Mouse (Mus musculus) limb, embryonic 10.5 days (tissue): ENCODE data around the gene Vav2. TPM values are rescaled to one million over a fixed set of nuclear protein-coding genes. Genes with fewer than 3 reads are reported as not detected.

Experiments
- DNase-seq: peaks from one replicate; pipeline ENCODE4 v3.0.0-alpha.2; 2017; ENCODE audit warnings: low spot score
- H3K27ac ChIP-seq: fragments of 300-500 bp; sonication (generic); 2 replicates; pipeline ENCODE4 v1.5.1; 2016; ENCODE audit warnings: mild to moderate bottlenecking
- H3K27me3 ChIP-seq: fragments of 300-500 bp; sonication (generic); 2 replicates; pipeline ENCODE4 v1.6.1; 2016; ENCODE audit warnings: low read depth, mild to moderate bottlenecking; ENCODE audit not compliant: poor library complexity, severe bottlenecking
- H3K36me3 ChIP-seq: fragments of 300-500 bp; sonication (generic); 2 replicates; pipeline ENCODE4 v1.6.1; 2016; ENCODE audit warnings: mild to moderate bottlenecking, moderate library complexity
- H3K4me1 ChIP-seq: fragments of 300-500 bp; sonication (generic); 2 replicates; pipeline ENCODE4 v1.6.1; 2016
- H3K4me3 ChIP-seq: fragments of 300-500 bp; sonication (generic); 2 replicates; pipeline ENCODE4 v1.5.1; 2016; ENCODE audit warnings: mild to moderate bottlenecking, moderate library complexity
- H3K9me3 ChIP-seq: fragments of 300-500 bp; sonication (generic); replicated peaks from 2 replicates; pipeline ENCODE4 v1.6.1; 2016; ENCODE audit warnings: mild to moderate bottlenecking
- WGBS: fragments of 180-500 bp; shearing (Covaris S2); methylation state at CpG from one replicate; pipeline ENCODE4 v1.1.7; 2016; 5-methylcytosine and 5-hydroxymethylcytosine counted together
- microRNA-seq: library from miRNA; unstranded; fragments of <30 nt; microRNA quantifications from one replicate; pipeline ENCODE4, GENCODE M21; 2017
- polyA plus RNA-seq: library from polyadenylated mRNA; unstranded; fragments of >200 nt; fragmentation: Nextera tagmentation; extraction: Ambion mirVana; gene quantifications from 2 replicates; pipeline ENCODE4 v1.2.1, GENCODE M21; 2016

Vav2 gene
- polyA plus RNA-seq, 1 experiment from 2014 or later, result 9.2 TPM

DNA sequence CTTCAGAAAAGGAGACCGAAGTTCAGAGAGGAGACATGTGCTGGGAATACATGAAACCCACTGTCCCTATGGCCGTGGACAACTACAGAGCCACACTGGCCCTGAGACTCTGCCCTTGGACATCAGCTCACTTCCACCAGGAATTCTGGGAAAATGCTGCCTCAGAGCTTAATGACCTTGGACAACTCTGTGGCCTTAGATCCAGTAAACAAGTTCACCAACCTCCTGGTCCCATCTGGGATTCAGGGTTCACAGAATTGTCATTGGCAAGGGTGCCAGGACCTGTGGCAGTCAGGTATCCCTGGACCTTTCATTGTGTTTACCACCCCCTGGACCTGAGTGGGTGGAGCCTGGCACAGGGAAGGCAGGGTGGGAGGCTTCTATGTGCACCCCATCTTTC, 211.3 kb downstream of the Vav2 start:
- Histone ChIP-seq H3K36me3 (no peaks in the 10 kb centered on the region), H3K4me3 (no peak overlapping the region), H3K9me3 (no peaks in the 10 kb centered on the region), H3K27me3 (no peaks in the 10 kb centered on the region), H3K27ac (0 out of 2 replicates have a peak overlapping the region, but pooled peaks have one; percentile 56), H3K4me1 (peaks cover 49% of the 10 kb centered on the region)
- no peak for DNase-seq
- 85% methylated on average over 2 of the region's 2 CpGs for WGBS

Small RNA genes lying within 50 kb of the gene (microRNA-seq; reads per million reads assigned to microRNA genes)
- gene Gm24049 (not detected), gene Mir7578 (not detected)

Other genes starting within 250 kb of the Vav2 start
- gene Sardh, start 178.7 kb downstream of the Vav2 start, polyA plus RNA-seq, result 2.5 and 3.1 TPM in 2 replicates
- 5.2 and 7.6 TPM in 2 replicates for gene Brd3os, start 15.3 kb upstream of the Vav2 start, polyA plus RNA-seq
- gene Brd3, start 80.6 kb upstream of the Vav2 start, polyA plus RNA-seq, result 188 and 193 TPM in 2 replicates
- gene Wdr5, start 88.1 kb upstream of the Vav2 start, polyA plus RNA-seq, result 94.0 and 95.2 TPM in 2 replicates
- gene Rxra, start 249.4 kb upstream of the Vav2 start, polyA plus RNA-seq, result 8.7 and 10.9 TPM in 2 replicates